Mouse (Mus musculus) stomach, embryonic 14.5 days (tissue): ENCODE data around the gene Rnf19b. TPM values are rescaled to one million over a fixed set of nuclear protein-coding genes. Genes with fewer than 3 reads are reported as not detected.

ENCODE experiments used
- ATAC-seq: fragments of 200-750 bp; cut with Nextera tagmentation; 2 replicates; pipeline ENCODE4 v1.8.0; 2017; ENCODE audit warnings: low read depth, moderate TSS enrichment; ENCODE audit not compliant: insufficient number of reproducible peaks, insufficient read depth, low FRiP score
- H3K27ac ChIP-seq: fragments of 300-500 bp; sonication (generic); 2 replicates; pipeline ENCODE4 v1.5.1; 2014; ENCODE audit warnings: mild to moderate bottlenecking, low read length, moderate library complexity, mixed read lengths
- H3K27me3 ChIP-seq: fragments of 300-500 bp; sonication (generic); 2 replicates; pipeline ENCODE4 v1.6.1; 2014; ENCODE audit warnings: low read length, control low read depth, mixed read lengths; ENCODE audit not compliant: control insufficient read depth, insufficient read depth
- H3K36me3 ChIP-seq: fragments of 300-500 bp; sonication (generic); 2 replicates; pipeline ENCODE4 v1.6.1; 2014; ENCODE audit warnings: mild to moderate bottlenecking, control low read depth, low read length, moderate library complexity, mixed read lengths; ENCODE audit not compliant: control insufficient read depth, insufficient read depth
- H3K4me1 ChIP-seq: fragments of 300-500 bp; sonication (generic); 2 replicates; pipeline ENCODE4 v1.6.1; 2014; ENCODE audit warnings: low read length, control low read depth, mixed read lengths; ENCODE audit not compliant: control insufficient read depth, insufficient read depth
- H3K4me2 ChIP-seq: fragments of 300-500 bp; sonication (generic); replicated peaks from 2 replicates; pipeline ENCODE4 v1.6.1; 2014; ENCODE audit warnings: low read depth, low read length, control low read depth
- H3K4me3 ChIP-seq: fragments of 300-500 bp; sonication (generic); 2 replicates; pipeline ENCODE4 v1.5.1; 2014; ENCODE audit warnings: low read depth, low read length, control low read depth
- H3K9ac ChIP-seq: fragments of 300-500 bp; sonication (generic); replicated peaks from 2 replicates; pipeline ENCODE4 v1.6.1; 2014; ENCODE audit warnings: low read depth, mild to moderate bottlenecking, control low read depth, low read length, moderate library complexity, mixed read lengths
- H3K9me3 ChIP-seq: fragments of 300-500 bp; sonication (generic); 2 replicates; pipeline ENCODE4 v1.6.1; 2016; ENCODE audit warnings: low read depth, low read length, control low read depth; ENCODE audit not compliant: control insufficient read depth
- WGBS: fragments of 180-500 bp; shearing (Covaris S2); extraction: QIAGEN DNeasy Blood & Tissue Kit; methylation state at CpG from one replicate; pipeline ENCODE4 v1.1.7; 2014; 5-methylcytosine and 5-hydroxymethylcytosine counted together
- polyA plus RNA-seq: library from polyadenylated mRNA; unstranded; fragments of >200 nt; fragmentation: Nextera tagmentation; extraction: Ambion mirVana; gene quantifications from 2 replicates; pipeline ENCODE4 v1.2.1, GENCODE M21; 2014

The Rnf19b gene
- polyA plus RNA-seq, 1 experiment from 2014 or later = 6.9 TPM

DNA sequence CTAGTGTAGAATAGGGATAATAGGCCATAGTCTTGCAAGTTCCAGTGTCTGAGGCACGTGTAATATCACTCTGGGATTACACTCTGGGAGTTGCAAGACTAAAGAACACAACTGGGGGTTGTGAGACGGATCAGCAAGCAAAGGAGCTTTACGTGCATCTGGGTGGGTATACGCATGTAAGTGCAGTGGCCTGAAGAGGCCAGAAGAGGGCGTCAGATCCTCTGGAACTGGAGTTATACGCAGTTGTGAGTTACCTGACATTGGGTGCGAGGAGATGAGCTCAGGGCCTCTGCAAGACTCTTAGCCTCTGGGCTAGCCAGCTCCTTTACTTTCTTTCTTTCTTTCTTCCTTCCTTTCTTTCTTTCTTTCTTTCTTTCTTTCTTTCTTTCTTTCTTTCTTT, 38.9 kb downstream of the Rnf19b start:
- Histone ChIP-seq H3K4me2 (no peak overlapping the region), H3K4me1 (no peaks in the 10 kb centered on the region), H3K9me3 (no peaks in the 10 kb centered on the region), H3K27me3 (no peaks in the 10 kb centered on the region), H3K27ac (no peak overlapping the region), H3K9ac (no peak overlapping the region), H3K4me3 (no peak overlapping the region), H3K36me3 (no peaks in the 10 kb centered on the region)
- ATAC-seq = no peak
- 75% methylated on average over 7 of the region's 7 CpGs for WGBS

DNA sequence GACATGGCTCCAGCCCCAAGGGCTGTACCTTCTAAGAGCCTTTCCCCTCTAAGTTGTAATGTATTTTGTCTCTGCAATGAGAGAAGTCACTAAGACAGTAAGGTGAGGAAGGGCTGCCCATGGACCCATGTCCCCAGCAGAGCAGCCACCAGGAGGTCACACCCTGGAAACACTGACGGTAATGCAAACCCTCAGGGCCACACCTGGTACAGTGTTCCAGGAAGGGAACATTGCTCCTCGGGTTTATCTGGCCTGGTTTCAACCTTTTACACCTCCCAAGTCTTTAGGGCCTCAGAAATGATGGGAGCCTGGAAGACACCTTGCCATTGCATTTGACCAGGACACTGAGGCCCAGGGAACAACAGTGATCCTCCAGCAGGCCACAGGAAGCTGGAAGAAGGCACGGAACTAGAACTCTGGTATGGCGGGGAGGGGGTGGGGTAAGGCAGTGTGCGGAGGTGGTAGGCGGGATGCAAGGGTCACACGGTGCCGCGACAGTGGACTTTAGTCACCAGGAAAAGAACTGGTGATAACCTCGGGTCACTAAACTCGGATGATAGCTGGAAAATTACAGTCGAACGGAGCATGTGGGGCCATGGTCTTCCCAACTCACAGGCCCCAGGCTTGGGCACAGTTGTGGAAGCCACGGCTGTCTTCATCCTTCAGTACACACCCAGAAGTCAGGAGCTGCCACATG, 44.2 kb downstream of the Rnf19b start:
- no peaks in the 10 kb centered on the region for H3K4me1 ChIP-seq
- H3K4me2 ChIP-seq = no peak overlapping the region
- H3K27me3 ChIP-seq = 0 out of 2 replicates have a peak, but pooled peaks cover 7% of the 10 kb centered on the region
- no peak for ATAC-seq
- no peak overlapping the region for H3K9ac ChIP-seq
- H3K27ac ChIP-seq = no peak overlapping the region
- H3K9me3 ChIP-seq = no peaks in the 10 kb centered on the region
- no peaks in the 10 kb centered on the region for H3K36me3 ChIP-seq
- 72% methylated on average over 14 of the region's 14 CpGs for WGBS
- H3K4me3 ChIP-seq = no peak overlapping the region

DNA sequence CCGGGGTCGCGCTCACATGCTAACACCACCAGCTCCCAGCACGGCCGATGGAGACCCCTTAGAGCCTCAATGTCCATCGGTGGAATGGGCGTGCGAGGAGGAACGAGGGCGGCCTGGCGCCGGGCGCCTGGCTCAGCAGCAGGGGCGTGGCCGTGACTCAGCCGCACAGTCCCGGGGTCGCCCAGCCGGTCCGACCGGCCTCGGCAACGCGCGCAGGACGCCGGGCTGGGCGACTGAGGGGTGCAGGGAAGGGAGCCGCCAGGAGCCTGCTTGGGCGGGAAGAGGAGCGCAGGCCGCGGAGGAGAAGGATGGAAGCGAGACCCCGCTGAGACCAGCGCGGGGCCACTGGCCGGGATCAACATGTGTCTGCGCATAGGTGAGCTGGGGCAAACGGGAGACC, 47.3 kb downstream of the Rnf19b start, which contains the start of gene Tmem54:
TSS of gene Tmem54 (plus strand) at position 193 of the 400 bp plus-strand sequence.
- no peaks in the 10 kb centered on the region for H3K36me3 ChIP-seq
- no peaks in the 10 kb centered on the region for H3K9me3 ChIP-seq
- peak within 1 kb of the TSS; percentile 29 for H3K4me3 ChIP-seq
- peak; percentile 89 for ATAC-seq
- no peak within 1 kb of the TSS for H3K27ac ChIP-seq
- peak within 1 kb of the TSS; percentile 46 for H3K4me2 ChIP-seq
- no peaks in the 10 kb centered on the region for H3K4me1 ChIP-seq
- 0 out of 2 replicates have a peak, but pooled peaks cover 7% of the 10 kb centered on the region for H3K27me3 ChIP-seq
- 0 out of 2 replicates have a peak within 1 kb of the TSS, but pooled peaks have one; percentile 18 for H3K9ac ChIP-seq
- WGBS = 3% methylated on average over 40 of the region's 40 CpGs

DNA sequence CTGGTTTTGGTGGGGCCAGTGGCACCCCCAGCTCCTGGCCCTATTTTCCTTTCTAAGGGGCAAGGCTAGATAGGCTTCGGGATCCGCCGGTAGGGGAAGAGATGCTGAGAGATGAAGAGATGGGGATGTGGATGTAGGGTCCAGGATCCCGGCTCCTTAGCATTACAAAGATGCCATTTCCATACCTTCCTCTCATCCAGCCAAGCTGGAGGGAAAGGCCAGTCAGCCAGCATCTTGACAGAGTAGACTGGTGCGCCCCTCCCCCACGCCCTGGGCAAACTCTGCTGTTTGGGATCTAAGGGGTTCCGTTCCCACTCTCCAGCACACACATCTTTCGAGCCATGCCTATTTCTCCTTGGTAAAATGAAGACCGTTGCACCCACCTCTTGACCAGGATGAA, 48.0 kb downstream of the Rnf19b start:
- H3K4me3 ChIP-seq = peak overlapping the region; percentile 29
- H3K27ac ChIP-seq = no peak overlapping the region
- H3K9me3 ChIP-seq = no peaks in the 10 kb centered on the region
- 0 out of 2 replicates have a peak, but pooled peaks cover 7% of the 10 kb centered on the region for H3K27me3 ChIP-seq
- peak overlapping the region; percentile 46 for H3K4me2 ChIP-seq
- 0 out of 2 replicates have a peak overlapping the region, but pooled peaks have one; percentile 18 for H3K9ac ChIP-seq
- H3K4me1 ChIP-seq = no peaks in the 10 kb centered on the region
- H3K36me3 ChIP-seq = no peaks in the 10 kb centered on the region
- no peak for ATAC-seq
- WGBS = 25% methylated on average over 9 of the region's 9 CpGs

DNA sequence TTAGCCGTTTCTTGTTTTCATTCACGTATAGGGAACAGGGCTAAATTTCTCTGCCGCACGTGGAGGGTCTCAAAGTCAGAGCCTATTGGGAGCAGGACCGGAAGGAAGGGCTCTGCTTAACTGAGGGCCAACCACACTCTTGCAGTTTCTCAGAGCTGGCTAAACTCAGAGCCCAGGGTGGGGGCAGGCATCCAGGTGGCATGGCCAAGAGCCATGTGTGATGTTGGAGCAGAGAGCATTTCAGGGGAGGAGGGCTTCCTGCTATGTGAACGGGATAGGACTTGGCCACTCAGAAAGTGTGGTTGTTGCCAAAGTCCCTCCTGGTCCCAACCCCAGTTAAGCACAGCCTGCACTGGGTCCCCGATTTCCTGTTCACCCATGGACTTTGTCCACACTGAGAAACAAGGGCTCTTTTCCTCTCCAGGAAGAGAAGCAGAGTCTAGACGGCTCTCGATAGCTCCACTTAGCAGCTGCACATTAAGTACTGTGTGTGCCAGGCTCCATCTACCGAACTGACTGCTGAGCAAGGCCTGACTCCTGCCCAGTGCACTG, 49.4 kb downstream of the Rnf19b start:
- Histone ChIP-seq H3K4me1 (0 out of 2 replicates have a peak, but pooled peaks cover 6% of the 10 kb centered on the region), H3K27me3 (0 out of 2 replicates have a peak, but pooled peaks cover 7% of the 10 kb centered on the region), H3K36me3 (no peaks in the 10 kb centered on the region), H3K4me2 (no peak overlapping the region), H3K9me3 (no peaks in the 10 kb centered on the region), H3K27ac (no peak overlapping the region), H3K4me3 (no peak overlapping the region), H3K9ac (no peak overlapping the region)
- no peak for ATAC-seq
- WGBS = 61% methylated on average over 10 of the region's 10 CpGs

DNA sequence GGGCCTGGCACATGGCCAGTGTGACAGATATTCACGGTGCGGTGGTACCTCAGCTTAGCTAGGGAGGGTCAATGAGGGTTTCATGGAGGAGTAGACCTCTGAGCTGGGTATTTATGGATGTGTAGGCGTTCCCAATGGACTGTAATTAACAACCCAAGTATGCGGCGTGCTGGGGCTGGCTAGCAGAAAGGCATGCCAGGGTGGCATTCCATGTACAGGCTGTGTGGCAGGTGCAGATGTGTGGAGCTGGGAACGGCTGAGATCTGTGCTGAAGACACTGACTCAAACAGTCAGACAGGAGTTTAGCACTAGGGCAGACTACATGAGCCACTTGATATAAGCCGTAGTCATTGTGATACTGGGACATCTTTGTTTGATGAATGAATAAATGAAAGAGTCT, 50.6 kb downstream of the Rnf19b start:
- WGBS = 83% methylated on average over 7 of the region's 7 CpGs
- no peak overlapping the region for H3K9ac ChIP-seq
- no peak overlapping the region for H3K27ac ChIP-seq
- no peak overlapping the region for H3K4me3 ChIP-seq
- H3K27me3 ChIP-seq = 0 out of 2 replicates have a peak, but pooled peaks cover 7% of the 10 kb centered on the region
- H3K36me3 ChIP-seq = no peaks in the 10 kb centered on the region
- no peak for ATAC-seq
- H3K4me1 ChIP-seq = 0 out of 2 replicates have a peak, but pooled peaks cover 6% of the 10 kb centered on the region
- H3K9me3 ChIP-seq = no peaks in the 10 kb centered on the region
- no peak overlapping the region for H3K4me2 ChIP-seq

DNA sequence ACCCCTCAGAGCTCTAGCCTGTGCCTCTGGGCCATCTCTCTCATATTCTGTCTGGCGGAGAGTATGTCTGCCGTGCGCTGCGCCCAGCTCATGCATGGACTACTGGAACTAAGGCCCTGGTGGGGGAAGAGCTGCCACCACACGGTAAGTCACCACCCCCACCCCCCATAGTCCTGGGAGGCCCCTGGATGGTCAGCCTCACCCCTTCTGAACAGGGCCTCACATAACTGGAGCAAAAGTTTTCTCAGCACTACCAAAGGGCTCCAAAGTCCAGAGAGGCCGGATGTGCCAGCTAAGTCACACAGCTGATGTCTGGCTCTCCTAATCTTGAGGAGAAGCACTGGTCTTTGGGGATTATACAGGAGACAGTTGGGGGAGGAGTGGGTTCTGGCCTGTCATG, 52.7 kb downstream of the Rnf19b start:
- no peak overlapping the region for H3K27ac ChIP-seq
- no peak overlapping the region for H3K4me2 ChIP-seq
- 0 out of 2 replicates have a peak, but pooled peaks cover 6% of the 10 kb centered on the region for H3K4me1 ChIP-seq
- WGBS = 84% methylated on average over 6 of the region's 6 CpGs
- ATAC-seq = no peak
- H3K36me3 ChIP-seq = no peaks in the 10 kb centered on the region
- no peak overlapping the region for H3K4me3 ChIP-seq
- no peaks in the 10 kb centered on the region for H3K9me3 ChIP-seq
- no peak overlapping the region for H3K9ac ChIP-seq
- H3K27me3 ChIP-seq = 0 out of 2 replicates have a peak, but pooled peaks cover 3% of the 10 kb centered on the region

DNA sequence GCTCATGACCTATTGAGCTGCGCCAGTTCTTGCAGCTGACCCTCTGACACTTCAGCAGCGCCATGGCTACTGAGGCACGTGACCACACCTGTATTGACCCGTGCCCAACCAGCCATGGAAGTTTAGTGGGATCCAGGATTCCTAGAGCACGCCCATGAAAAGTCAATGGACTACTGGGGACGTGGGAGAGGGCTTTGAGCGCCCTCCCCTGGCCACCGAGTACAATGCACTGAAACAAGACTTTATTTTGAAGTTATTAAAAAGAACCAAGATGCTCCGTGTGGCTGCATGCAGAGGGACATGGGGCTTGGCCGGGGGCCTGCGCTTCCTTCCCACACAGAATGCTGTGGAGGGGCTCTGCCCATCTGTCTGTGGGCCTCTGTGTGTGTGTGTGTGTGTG, 53.3 kb downstream of the Rnf19b start:
- H3K4me2 ChIP-seq = no peak overlapping the region
- no peak overlapping the region for H3K4me3 ChIP-seq
- H3K4me1 ChIP-seq = 0 out of 2 replicates have a peak, but pooled peaks cover 6% of the 10 kb centered on the region
- 59% methylated on average over 11 of the region's 11 CpGs for WGBS
- H3K36me3 ChIP-seq = no peaks in the 10 kb centered on the region
- H3K27me3 ChIP-seq = no peaks in the 10 kb centered on the region
- H3K9ac ChIP-seq = no peak overlapping the region
- H3K27ac ChIP-seq = no peak overlapping the region
- no peak for ATAC-seq
- no peaks in the 10 kb centered on the region for H3K9me3 ChIP-seq
